Mouse (Mus musculus) liver, embryonic 14.5 days (tissue): ENCODE results near the gene Lor. TPM values are rescaled to one million over a fixed set of nuclear protein-coding genes. Genes with fewer than 3 reads are reported as not detected.

Experiments used
- ATAC-seq: fragments of 200-750 bp; cut with Nextera tagmentation; 2 replicates; pipeline ENCODE4 v1.8.0; 2017; ENCODE audit warnings: moderate number of reproducible peaks, mild to moderate bottlenecking, moderate library complexity; ENCODE audit not compliant: insufficient read depth
- DNase-seq, 3 experiments: peaks; one replicate each; pipeline ENCODE4 v3.0.0-alpha.2; 2012 to 2013; ENCODE audit warnings: low read depth in 3 of 3, low spot score in 3 of 3
- H3K27ac ChIP-seq: fragments of 300-500 bp; sonication (generic); 2 replicates; pipeline ENCODE4 v1.5.1; 2014; ENCODE audit warnings: moderate library complexity, mild to moderate bottlenecking, control low read depth, inconsistent platforms
- H3K27me3 ChIP-seq: fragments of 300-500 bp; sonication (generic); 2 replicates; pipeline ENCODE4 v1.6.1; 2014; ENCODE audit warnings: mild to moderate bottlenecking, low read length, moderate library complexity; ENCODE audit not compliant: control insufficient read depth, insufficient read depth
- H3K36me3 ChIP-seq: fragments of 300-500 bp; sonication (generic); replicated peaks from 2 replicates; pipeline ENCODE4 v1.6.1; 2014; ENCODE audit warnings: low read depth; ENCODE audit not compliant: control insufficient read depth, insufficient read depth
- H3K4me1 ChIP-seq, 2 experiments: fragments of 200-500 bp in 1 of 2; fragments of 300-500 bp in 1 of 2; sonication (generic) in 1 of 2; replicated peaks; 2 replicates each; pipeline ENCODE4 v1.6.1; 2012 to 2014; ENCODE audit warnings: antibody characterized with exemption in 1 of 2, inconsistent platforms in 1 of 2, low read length in 1 of 2; ENCODE audit not compliant: control insufficient read depth in 2 of 2, insufficient read depth in 2 of 2
- H3K4me2 ChIP-seq: fragments of 300-500 bp; sonication (generic); 2 replicates; pipeline ENCODE4 v1.6.1; 2014; ENCODE audit warnings: low read depth, mild to moderate bottlenecking, control low read depth, moderate library complexity
- H3K4me3 ChIP-seq, 2 experiments: fragments of 200-500 bp in 1 of 2; fragments of 300-500 bp in 1 of 2; sonication (generic) in 1 of 2; 2 replicates each; pipeline ENCODE4 v1.5.1; 2012 to 2014; ENCODE audit warnings: low read depth in 2 of 2, low read length in 2 of 2, mild to moderate bottlenecking in 2 of 2, control low read depth in 1 of 2, inconsistent platforms in 1 of 2, moderate library complexity in 1 of 2; ENCODE audit not compliant: insufficient read depth in 1 of 2
- H3K9ac ChIP-seq: fragments of 300-500 bp; sonication (generic); replicated peaks from 2 replicates; pipeline ENCODE4 v1.6.1; 2014; ENCODE audit warnings: mild to moderate bottlenecking, control low read depth, moderate library complexity
- H3K9me3 ChIP-seq: fragments of 300-500 bp; sonication (generic); 2 replicates; pipeline ENCODE4 v1.6.1; 2016; ENCODE audit warnings: low read length, mixed read lengths; ENCODE audit not compliant: control insufficient read depth
- CTCF ChIP-seq: IDR thresholded peaks from 2 replicates; pipeline ENCODE4 v1.5.1; 2016; ENCODE audit warnings: antibody characterized with exemption, low read depth, control low read depth
- EP300 ChIP-seq: IDR thresholded peaks from 2 replicates; pipeline ENCODE4 v1.6.1; 2016; ENCODE audit warnings: antibody characterized with exemption, low read depth
- WGBS: fragments of 180-500 bp; shearing (Covaris S2); extraction: QIAGEN DNeasy Blood & Tissue Kit; methylation state at CpG from one replicate; pipeline ENCODE4 v1.1.7; 2014; ENCODE audit not compliant: insufficient replicate concordance; 5-methylcytosine and 5-hydroxymethylcytosine counted together
- microRNA-seq: library from miRNA; unstranded; fragments of <30 nt; microRNA quantifications from one replicate; pipeline ENCODE4, GENCODE M21; 2016
- polyA plus RNA-seq, 2 experiments: library from polyadenylated mRNA; depleted of rRNA in 1 of 2; stranded (reverse) in 1 of 2; unstranded in 1 of 2; fragments of >200 nt; fragmentation: Nextera tagmentation in 1 of 2; extraction: Ambion mirVana in 1 of 2; gene quantifications; 2 replicates each; pipeline versions ENCODE4 v1.2.1 to v1.2.3; 2012 to 2014

The Lor gene
- polyA plus RNA-seq, 2 experiments, result 0.04 TPM; not detected in 1

DNA sequence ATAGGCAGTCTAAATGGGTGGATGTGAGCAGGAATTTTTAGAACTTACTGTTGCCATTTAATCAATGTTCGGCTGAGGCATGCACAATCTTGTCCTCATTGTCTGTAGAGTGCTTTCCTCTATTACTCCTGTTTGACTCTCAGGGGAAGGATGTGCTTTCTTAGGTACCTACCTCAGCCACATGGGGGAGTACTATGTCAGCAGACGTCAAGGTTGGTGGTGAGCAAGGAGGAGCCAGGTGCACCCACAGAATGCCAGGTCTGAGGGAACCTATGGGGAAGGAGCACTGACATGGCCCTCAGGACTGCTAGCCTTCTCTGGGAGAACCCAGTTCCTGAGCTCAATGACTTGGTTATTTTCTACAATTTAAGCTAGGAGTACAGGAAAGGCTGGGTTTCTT, 49.7 kb downstream of the Lor start:
- no peak for DNase-seq
- TF ChIP-seq CTCF, result no peak
- TF ChIP-seq EP300, result no peak

More for the DNA sequence above, 49.7 kb downstream of the Lor start:
- Histone ChIP-seq H3K4me3 (no peak overlapping the region), H3K4me2 (no peak overlapping the region), H3K27ac (no peak overlapping the region), H3K9ac (no peak overlapping the region), H3K9me3 (no peaks in the 10 kb centered on the region), H3K36me3 (no peaks in the 10 kb centered on the region), H3K27me3 (no peaks in the 10 kb centered on the region), H3K4me1 (no peaks in the 10 kb centered on the region)
- ATAC-seq, result no peak
- 25% methylated on average over 2 of the region's 2 CpGs for WGBS

Small RNAs within 50 kb of the gene (microRNA-seq; reads per million reads assigned to microRNA genes)
- gene Gm25145, result not detected

Other genes with a start within 250 kb of the Lor start
- not detected in 2 replicates for gene Pglyrp3, start 68.6 kb downstream of the Lor start, polyA plus RNA-seq (2012; rRNA removed)
- gene Pglyrp3, start 68.6 kb downstream of the Lor start, polyA plus RNA-seq (2014; fragmentation: Nextera tagmentation; extraction: Ambion mirVana), result not detected in 2 replicates
- gene Prr9, start 40.8 kb upstream of the Lor start, polyA plus RNA-seq (2012; rRNA removed), result not detected in 2 replicates
- gene Prr9, start 40.8 kb upstream of the Lor start, polyA plus RNA-seq (2014; fragmentation: Nextera tagmentation; extraction: Ambion mirVana), result not detected in 2 replicates
- gene Lelp1, start 59.6 kb upstream of the Lor start, polyA plus RNA-seq (2012; rRNA removed), result not detected in 2 replicates
- gene Lelp1, start 59.6 kb upstream of the Lor start, polyA plus RNA-seq (2014; fragmentation: Nextera tagmentation; extraction: Ambion mirVana), result not detected in 2 replicates
- gene Sprr2a1, start 132.7 kb upstream of the Lor start, polyA plus RNA-seq (2012; rRNA removed), result 0.03 TPM in 1 of 2 replicates, not detected in the other
- gene Sprr2a1, start 132.7 kb upstream of the Lor start, polyA plus RNA-seq (2014; fragmentation: Nextera tagmentation; extraction: Ambion mirVana), result 0.09 TPM in 1 of 2 replicates, not detected in the other
- 0.18 and 0.63 TPM in 2 replicates for gene Sprr2a2, start 132.8 kb upstream of the Lor start, polyA plus RNA-seq (2012; rRNA removed)
- gene Sprr2a2, start 132.8 kb upstream of the Lor start, polyA plus RNA-seq (2014; fragmentation: Nextera tagmentation; extraction: Ambion mirVana), result 0.19 and 0.30 TPM in 2 replicates
- not detected in 2 replicates for gene Sprr2a3, start 202.3 kb upstream of the Lor start, polyA plus RNA-seq (2012; rRNA removed)
- gene Sprr2a3, start 202.3 kb upstream of the Lor start, polyA plus RNA-seq (2014; fragmentation: Nextera tagmentation; extraction: Ambion mirVana), result not detected in 2 replicates
- not detected in 2 replicates for gene Sprr2b, start 233.5 kb upstream of the Lor start, polyA plus RNA-seq (2012; rRNA removed)
- not detected in 2 replicates for gene Sprr2b, start 233.5 kb upstream of the Lor start, polyA plus RNA-seq (2014; fragmentation: Nextera tagmentation; extraction: Ambion mirVana)